Mouse (Mus musculus) forebrain, embryonic 12.5 days (tissue): ENCODE results near the gene Clip3. TPM values are rescaled to one million over a fixed set of nuclear protein-coding genes. Genes with fewer than 3 reads are reported as not detected.

Experiments
- ATAC-seq: fragments of 200-750 bp; cut with Nextera tagmentation; 2 replicates; pipeline ENCODE4 v1.8.0; 2017; ENCODE audit warnings: moderate TSS enrichment; ENCODE audit not compliant: low FRiP score
- H3K27ac ChIP-seq: fragments of 300-500 bp; sonication (generic); 2 replicates; pipeline ENCODE4 v1.5.1; 2016; ENCODE audit warnings: mild to moderate bottlenecking
- H3K27me3 ChIP-seq: fragments of 300-500 bp; sonication (generic); 2 replicates; pipeline ENCODE4 v1.6.1; 2016; ENCODE audit warnings: mild to moderate bottlenecking
- H3K36me3 ChIP-seq: fragments of 300-500 bp; sonication (generic); replicated peaks from 2 replicates; pipeline ENCODE4 v1.6.1; 2016; ENCODE audit warnings: mild to moderate bottlenecking
- H3K4me1 ChIP-seq: fragments of 300-500 bp; sonication (generic); 2 replicates; pipeline ENCODE4 v1.6.1; 2016
- H3K4me2 ChIP-seq: fragments of 300-500 bp; sonication (generic); 2 replicates; pipeline ENCODE4 v1.6.1; 2016; ENCODE audit warnings: mild to moderate bottlenecking, moderate library complexity
- H3K4me3 ChIP-seq: fragments of 300-500 bp; sonication (generic); replicated peaks from 2 replicates; pipeline ENCODE4 v1.5.1; 2016; ENCODE audit warnings: mild to moderate bottlenecking
- H3K9ac ChIP-seq: fragments of 300-500 bp; sonication (generic); 2 replicates; pipeline ENCODE4 v1.6.1; 2016; ENCODE audit warnings: mild to moderate bottlenecking
- H3K9me3 ChIP-seq: fragments of 300-500 bp; sonication (generic); 2 replicates; pipeline ENCODE4 v1.6.1; 2016
- WGBS: fragments of 180-500 bp; shearing (Covaris S2); methylation state at CpG from one replicate; pipeline ENCODE4 v1.1.7; 2016; 5-methylcytosine and 5-hydroxymethylcytosine counted together
- polyA plus RNA-seq: library from polyadenylated mRNA; unstranded; fragments of >200 nt; fragmentation: Nextera tagmentation; extraction: Ambion mirVana; gene quantifications from 2 replicates; pipeline ENCODE4 v1.2.1, GENCODE M21; 2016

Gene Clip3
- polyA plus RNA-seq, 1 experiment from 2014 or later, result 77.2 TPM

- whole genome bisulfite sequencing, result 47% methylated on average over 3 of the region's 3 CpGs
- H3K27me3 ChIP-seq, result no peaks in the 10 kb centered on the region
- no peak overlapping the region for H3K9ac ChIP-seq
- peaks cover 91% of the 10 kb centered on the region for H3K36me3 ChIP-seq
- no peaks in the 10 kb centered on the region for H3K4me1 ChIP-seq
- ATAC-seq, result no peak
- H3K9me3 ChIP-seq, result no peaks in the 10 kb centered on the region
- H3K27ac ChIP-seq, result no peak overlapping the region
- no peak overlapping the region for H3K4me2 ChIP-seq
- H3K4me3 ChIP-seq, result no peak overlapping the region
Observed at GRCm38 (mm10) chr7:30300914-30301313, 9.4 kb downstream of the Clip3 start.

- WGBS, result 97% methylated on average over 16 of the region's 16 CpGs
- no peaks in the 10 kb centered on the region for H3K27me3 ChIP-seq
- H3K4me1 ChIP-seq, result peaks cover 21% of the 10 kb centered on the region
- H3K4me2 ChIP-seq, result no peak overlapping the region
- no peak overlapping the region for H3K4me3 ChIP-seq
- ATAC-seq, result no peak
- peaks cover 53% of the 10 kb centered on the region for H3K36me3 ChIP-seq
- no peak overlapping the region for H3K27ac ChIP-seq
- H3K9ac ChIP-seq, result no peak overlapping the region
- no peaks in the 10 kb centered on the region for H3K9me3 ChIP-seq
Observed at GRCm38 (mm10) chr7:30306083-30306779, 14.7 kb downstream of the Clip3 start.

- peak; percentile 99 for ATAC-seq
- Histone ChIP-seq H3K27ac (peak within 1 kb of the TSS; percentile 69), H3K27me3 (no peaks in the 10 kb centered on the region), H3K4me3 (peak within 1 kb of the TSS; percentile 69), H3K9me3 (no peaks in the 10 kb centered on the region), H3K4me2 (peak within 1 kb of the TSS; percentile 94), H3K36me3 (peaks cover 38% of the 10 kb centered on the region), H3K4me1 (peaks cover 21% of the 10 kb centered on the region), H3K9ac (peak within 1 kb of the TSS; percentile 80)
- WGBS, result 4% methylated on average over 27 of the region's 27 CpGs
Observed at GRCm38 (mm10) chr7:30308076-30309005, 16.8 kb downstream of the Clip3 start, which contains the start of gene Alkbh6. TSS of gene Alkbh6 (plus strand) at chr7:30308717.

- no peak for ATAC-seq
- H3K27me3 ChIP-seq, result no peaks in the 10 kb centered on the region
- WGBS, result 70% methylated on average over 15 of the region's 15 CpGs
- H3K9ac ChIP-seq, result peak overlapping the region; percentile 80
- no peak overlapping the region for H3K27ac ChIP-seq
- peak overlapping the region; percentile 94 for H3K4me2 ChIP-seq
- peak overlapping the region; percentile 69 for H3K4me3 ChIP-seq
- no peaks in the 10 kb centered on the region for H3K9me3 ChIP-seq
- H3K36me3 ChIP-seq, result peaks cover 33% of the 10 kb centered on the region
- H3K4me1 ChIP-seq, result peaks cover 24% of the 10 kb centered on the region
Observed at GRCm38 (mm10) chr7:30309395-30310129, 18.0 kb downstream of the Clip3 start.

GRCm38 (mm10) chr7:30310136-30310535 is 18.6 kb downstream of the Clip3 start:
- Histone ChIP-seq H3K4me1 (peaks cover 30% of the 10 kb centered on the region), H3K27ac (no peak overlapping the region), H3K4me2 (no peak overlapping the region), H3K36me3 (peaks cover 30% of the 10 kb centered on the region), H3K27me3 (no peaks in the 10 kb centered on the region), H3K4me3 (no peak overlapping the region), H3K9me3 (no peaks in the 10 kb centered on the region), H3K9ac (no peak overlapping the region)
- WGBS, result 90% methylated on average over 12 of the region's 12 CpGs
- no peak for ATAC-seq

GRCm38 (mm10) chr7:30313666-30314320 is 22.3 kb downstream of the Clip3 start:
- no peaks in the 10 kb centered on the region for H3K9me3 ChIP-seq
- ATAC-seq, result no peak
- peaks cover 9% of the 10 kb centered on the region for H3K36me3 ChIP-seq
- no peak overlapping the region for H3K27ac ChIP-seq
- peaks cover 24% of the 10 kb centered on the region for H3K4me1 ChIP-seq
- no peak overlapping the region for H3K9ac ChIP-seq
- H3K27me3 ChIP-seq, result no peaks in the 10 kb centered on the region
- no peak overlapping the region for H3K4me2 ChIP-seq
- 49% methylated on average over 27 of the region's 27 CpGs for WGBS
- H3K4me3 ChIP-seq, result no peak overlapping the region

- Histone ChIP-seq H3K27me3 (no peaks in the 10 kb centered on the region), H3K9me3 (no peaks in the 10 kb centered on the region), H3K9ac (peak within 1 kb of the TSS; percentile 48), H3K27ac (no peak within 1 kb of the TSS), H3K4me3 (peak within 1 kb of the TSS; percentile 31), H3K4me1 (peaks cover 16% of the 10 kb centered on the region), H3K4me2 (peak within 1 kb of the TSS; percentile 44), H3K36me3 (peaks cover 9% of the 10 kb centered on the region)
- ATAC-seq, result no peak
- WGBS, result 4% methylated on average over 9 of the region's 9 CpGs
Observed at GRCm38 (mm10) chr7:30314721-30315155, 23.2 kb downstream of the Clip3 start, which contains the start of gene Syne4. TSS of gene Syne4 (plus strand) at chr7:30314807.

GRCm38 (mm10) chr7:30315559-30316529 is 24.3 kb downstream of the Clip3 start:
- H3K4me3 ChIP-seq, result peak overlapping the region; percentile 31
- no peak overlapping the region for H3K27ac ChIP-seq
- ATAC-seq, result no peak

GRCm38 (mm10) chr7:30318142-30318541 is 26.6 kb downstream of the Clip3 start:
- Histone ChIP-seq H3K9me3 (no peaks in the 10 kb centered on the region), H3K9ac (no peak overlapping the region), H3K27ac (no peak overlapping the region), H3K4me2 (no peak overlapping the region), H3K27me3 (no peaks in the 10 kb centered on the region), H3K4me3 (no peak overlapping the region), H3K36me3 (peaks cover 2% of the 10 kb centered on the region; the same call in 1 of the 2 replicates), H3K4me1 (peaks cover 28% of the 10 kb centered on the region)
- 89% methylated on average over 3 of the region's 3 CpGs for WGBS
- no peak for ATAC-seq

More at GRCm38 (mm10) chr7:30315559-30316529, 24.3 kb downstream of the Clip3 start:
- H3K9me3 ChIP-seq, result no peaks in the 10 kb centered on the region
- no peaks in the 10 kb centered on the region for H3K27me3 ChIP-seq
- WGBS, result 80% methylated on average over 13 of the region's 13 CpGs
- peak overlapping the region; percentile 44; the same call in 1 of the 2 replicates for H3K4me2 ChIP-seq
- peaks cover 15% of the 10 kb centered on the region for H3K4me1 ChIP-seq
- H3K36me3 ChIP-seq, result peaks cover 9% of the 10 kb centered on the region
- H3K9ac ChIP-seq, result 0 out of 2 replicates have a peak overlapping the region, but pooled peaks have one; percentile 30

GRCm38 (mm10) chr7:30320946-30321345 is 29.4 kb downstream of the Clip3 start:
- WGBS, result 90% methylated on average over 2 of the region's 2 CpGs
- no peaks in the 10 kb centered on the region for H3K36me3 ChIP-seq
- H3K9ac ChIP-seq, result peak overlapping the region; percentile 83
- H3K4me3 ChIP-seq, result peak overlapping the region; percentile 78; the same call in 1 of the 2 replicates
- H3K9me3 ChIP-seq, result peaks cover 4% of the 10 kb centered on the region; the same call in 1 of the 2 replicates
- no peak overlapping the region for H3K27ac ChIP-seq
- 0 out of 2 replicates have a peak, but pooled peaks cover 5% of the 10 kb centered on the region for H3K27me3 ChIP-seq
- H3K4me1 ChIP-seq, result peaks cover 17% of the 10 kb centered on the region
- no peak for ATAC-seq
- peak overlapping the region; percentile 89 for H3K4me2 ChIP-seq
